Mouse (Mus musculus) lung, embryonic 16.5 days (tissue): ENCODE measurements around the gene Alkbh1. TPM values are rescaled to one million over a fixed set of nuclear protein-coding genes. Genes with fewer than 3 reads are reported as not detected.

ENCODE experiments used
- ATAC-seq: fragments of 200-750 bp; cut with Nextera tagmentation; 2 replicates; pipeline ENCODE4 v1.8.0; 2017; ENCODE audit warnings: low read depth, mild to moderate bottlenecking, moderate library complexity
- H3K27ac ChIP-seq: fragments of 300-500 bp; sonication (generic); 2 replicates; pipeline ENCODE4 v1.5.1; 2014; ENCODE audit warnings: mild to moderate bottlenecking, control low read depth, low read length
- H3K27me3 ChIP-seq: fragments of 300-500 bp; sonication (generic); 2 replicates; pipeline ENCODE4 v1.6.1; 2014; ENCODE audit warnings: low read depth, low read length, mixed read lengths; ENCODE audit not compliant: control insufficient read depth, insufficient read depth
- H3K36me3 ChIP-seq: fragments of 300-500 bp; sonication (generic); 2 replicates; pipeline ENCODE4 v1.6.1; 2014; ENCODE audit warnings: low read length; ENCODE audit not compliant: control insufficient read depth, insufficient read depth
- H3K4me1 ChIP-seq: fragments of 300-500 bp; sonication (generic); replicated peaks from 2 replicates; pipeline ENCODE4 v1.6.1; 2014; ENCODE audit warnings: low read length, mixed read lengths; ENCODE audit not compliant: control insufficient read depth, insufficient read depth
- H3K4me2 ChIP-seq: fragments of 300-500 bp; sonication (generic); 2 replicates; pipeline ENCODE4 v1.6.1; 2014; ENCODE audit warnings: low read depth, low read length, control low read depth
- H3K4me3 ChIP-seq: fragments of 300-500 bp; sonication (generic); 2 replicates; pipeline ENCODE4 v1.5.1; 2014; ENCODE audit warnings: mild to moderate bottlenecking, low read length, control low read depth
- H3K9ac ChIP-seq: fragments of 300-500 bp; sonication (generic); 2 replicates; pipeline ENCODE4 v1.6.1; 2014; ENCODE audit warnings: low read length, control low read depth
- H3K9me3 ChIP-seq: fragments of 300-500 bp; sonication (generic); 2 replicates; pipeline ENCODE4 v1.6.1; 2016; ENCODE audit warnings: low read length; ENCODE audit not compliant: control insufficient read depth
- WGBS: fragments of 180-500 bp; shearing (Covaris S2); extraction: QIAGEN DNeasy Blood & Tissue Kit; methylation state at CpG from one replicate; pipeline ENCODE4 v1.1.7; 2014; 5-methylcytosine and 5-hydroxymethylcytosine counted together
- polyA plus RNA-seq: library from polyadenylated mRNA; unstranded; fragments of >200 nt; fragmentation: Nextera tagmentation; extraction: Ambion mirVana; gene quantifications from 2 replicates; pipeline ENCODE4 v1.2.1, GENCODE M21; 2015

Gene Alkbh1
- polyA plus RNA-seq, 1 experiment from 2014 or later: 52.3 TPM

DNA sequence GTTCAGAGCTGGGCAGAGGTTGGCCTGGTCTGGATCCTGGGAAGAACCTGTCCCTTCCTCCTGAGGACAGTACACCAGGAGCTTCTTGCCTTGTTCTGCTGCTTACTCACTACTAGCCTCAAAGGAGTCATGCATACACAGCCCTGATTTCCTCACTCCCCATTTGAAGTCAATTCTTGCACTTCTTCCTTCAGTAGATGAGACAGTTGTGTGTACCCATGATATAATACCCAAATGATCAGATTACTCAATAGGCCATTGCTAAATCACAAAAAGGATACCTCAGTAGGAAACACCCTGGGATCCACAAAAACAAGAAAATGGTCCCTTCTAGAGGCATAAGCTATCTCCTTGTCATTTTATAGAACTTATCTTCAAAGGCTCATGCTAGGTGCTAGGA, 52.5 kb downstream of the Alkbh1 start:
- Histone ChIP-seq H3K9me3 (no peaks in the 10 kb centered on the region), H3K4me2 (no peak overlapping the region), H3K36me3 (no peaks in the 10 kb centered on the region), H3K4me1 (peaks cover 10% of the 10 kb centered on the region), H3K9ac (no peak overlapping the region), H3K27me3 (no peaks in the 10 kb centered on the region), H3K4me3 (no peak overlapping the region), H3K27ac (no peak overlapping the region)
- ATAC-seq: no peak

DNA sequence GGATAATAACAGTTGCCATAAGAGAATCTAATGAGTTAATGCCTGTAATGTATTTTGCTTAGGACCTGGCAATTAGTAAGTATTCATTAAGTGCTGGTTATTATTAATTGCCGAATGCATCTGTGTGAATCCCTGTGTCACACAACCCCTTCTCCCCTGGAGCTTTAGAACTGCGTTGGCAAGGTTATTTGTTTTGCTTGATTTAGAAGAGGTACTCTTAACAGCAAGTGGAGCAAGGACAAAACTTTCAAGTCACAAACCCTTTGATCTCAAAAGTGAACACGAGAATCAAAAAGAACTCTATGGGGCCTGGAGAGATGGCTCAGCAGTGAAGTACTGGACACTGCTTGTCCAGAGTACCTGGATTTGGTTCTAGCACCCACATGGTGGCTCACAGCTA, 54.6 kb downstream of the Alkbh1 start:
- Histone ChIP-seq H3K27me3 (no peaks in the 10 kb centered on the region), H3K4me3 (peak overlapping the region; percentile 99), H3K27ac (peak overlapping the region; percentile 90), H3K4me2 (peak overlapping the region; percentile 66), H3K4me1 (peaks cover 15% of the 10 kb centered on the region), H3K9me3 (no peaks in the 10 kb centered on the region), H3K36me3 (no peaks in the 10 kb centered on the region), H3K9ac (no peak overlapping the region)
- no peak for ATAC-seq
- 53% methylated on average over 3 of the region's 3 CpGs for WGBS

DNA sequence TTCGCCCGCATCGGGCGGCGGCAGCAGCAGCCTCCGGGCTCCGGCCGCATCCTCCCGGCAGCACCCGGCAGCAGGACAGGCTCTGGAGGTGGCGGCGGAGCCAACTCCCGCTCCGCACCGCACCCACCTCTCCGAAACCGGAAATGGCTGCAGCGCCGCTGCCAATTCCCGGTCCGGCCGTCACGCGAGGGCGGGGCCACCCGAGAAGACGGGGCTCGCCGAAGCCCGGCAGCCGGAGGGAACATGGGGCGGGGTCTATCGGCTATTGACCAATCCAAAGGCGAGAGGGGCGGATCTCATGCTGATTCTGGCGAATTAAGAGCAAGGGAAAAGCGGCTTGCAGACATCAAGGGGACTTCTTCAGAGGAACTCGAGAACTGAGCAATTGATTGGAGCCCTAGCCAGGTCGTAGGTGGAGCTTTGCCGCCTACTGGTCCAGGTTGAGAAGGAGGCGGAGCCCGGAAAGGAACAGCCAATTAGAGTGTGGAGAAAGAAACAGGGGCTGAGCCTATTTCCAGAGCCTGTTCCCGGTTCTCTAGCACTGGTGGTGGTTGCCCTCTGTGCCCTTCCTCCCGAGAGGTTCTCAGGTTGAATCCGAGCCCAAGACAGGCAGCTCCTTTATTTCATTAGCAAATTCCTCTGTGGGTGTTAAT, 55.6 kb downstream of the Alkbh1 start, which contains the start of gene Sptlc2:
TSS of gene Sptlc2 (minus strand) at position 234 of the 653 bp plus-strand sequence.
- no peaks in the 10 kb centered on the region for H3K27me3 ChIP-seq
- H3K4me2 ChIP-seq: peak within 1 kb of the TSS; percentile 91
- no peaks in the 10 kb centered on the region for H3K36me3 ChIP-seq
- H3K4me1 ChIP-seq: peaks cover 15% of the 10 kb centered on the region
- peak; percentile 98 for ATAC-seq
- peak within 1 kb of the TSS; percentile 99 for H3K4me3 ChIP-seq
- peak within 1 kb of the TSS; percentile 91 for H3K27ac ChIP-seq
- H3K9me3 ChIP-seq: no peaks in the 10 kb centered on the region
- peak within 1 kb of the TSS; percentile 97 for H3K9ac ChIP-seq
- WGBS: under 1% methylated on average over 40 of the region's 45 CpGs

DNA sequence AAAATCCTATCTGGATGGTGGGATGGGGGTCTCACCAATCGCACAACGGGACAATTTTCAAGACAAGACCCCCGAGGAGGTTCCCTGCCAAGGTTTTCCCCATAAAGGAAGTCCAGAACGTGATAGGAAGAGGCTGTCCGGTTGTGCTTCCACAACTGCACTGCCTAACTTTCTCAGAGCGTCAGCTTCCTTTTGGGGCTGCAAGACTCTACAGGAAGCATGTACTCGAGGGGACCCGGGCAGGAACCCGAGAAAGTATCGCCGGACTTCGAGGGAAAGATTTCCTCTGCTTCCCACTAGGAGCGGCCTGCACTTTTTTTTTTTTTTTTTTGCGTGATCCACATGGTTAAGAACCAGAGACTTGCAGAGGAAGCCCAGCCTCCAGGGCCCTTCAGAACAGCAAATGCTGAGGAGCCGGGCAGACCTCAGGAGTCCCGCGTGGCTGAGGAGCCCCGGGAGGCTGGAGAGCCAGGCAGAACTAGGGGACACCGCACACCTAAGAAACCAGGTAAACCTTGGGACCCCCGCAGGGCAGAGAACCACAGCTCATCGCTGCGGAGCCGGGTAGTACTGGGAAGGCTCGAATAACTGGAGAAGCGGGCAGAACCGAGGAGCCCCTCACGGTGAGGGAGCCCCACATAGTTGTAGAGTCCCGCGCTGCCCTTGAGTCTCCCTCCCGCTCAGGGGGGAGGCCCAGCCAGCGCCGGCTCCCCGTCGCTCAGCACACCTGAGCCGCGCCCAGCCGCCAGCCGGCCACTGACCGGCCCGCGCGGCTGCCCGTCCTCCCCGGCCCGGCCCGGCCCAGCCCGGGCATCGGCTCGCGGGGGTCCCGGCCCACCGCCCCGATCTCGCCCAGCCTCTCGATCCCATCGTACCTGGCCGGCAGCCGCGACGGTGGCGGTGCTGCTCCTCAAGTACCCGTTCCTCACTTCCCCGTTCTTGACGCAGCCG, 56.4 kb downstream of the Alkbh1 start:
- Histone ChIP-seq H3K4me2 (peak overlapping the region; percentile 91), H3K27me3 (no peaks in the 10 kb centered on the region), H3K4me3 (peak overlapping the region; percentile 99), H3K4me1 (peaks cover 15% of the 10 kb centered on the region), H3K9me3 (no peaks in the 10 kb centered on the region), H3K9ac (peak overlapping the region; percentile 97), H3K36me3 (no peaks in the 10 kb centered on the region), H3K27ac (peak overlapping the region; percentile 91)
- peak; percentile 30 for ATAC-seq
- WGBS: under 1% methylated on average over 60 of the region's 65 CpGs

DNA sequence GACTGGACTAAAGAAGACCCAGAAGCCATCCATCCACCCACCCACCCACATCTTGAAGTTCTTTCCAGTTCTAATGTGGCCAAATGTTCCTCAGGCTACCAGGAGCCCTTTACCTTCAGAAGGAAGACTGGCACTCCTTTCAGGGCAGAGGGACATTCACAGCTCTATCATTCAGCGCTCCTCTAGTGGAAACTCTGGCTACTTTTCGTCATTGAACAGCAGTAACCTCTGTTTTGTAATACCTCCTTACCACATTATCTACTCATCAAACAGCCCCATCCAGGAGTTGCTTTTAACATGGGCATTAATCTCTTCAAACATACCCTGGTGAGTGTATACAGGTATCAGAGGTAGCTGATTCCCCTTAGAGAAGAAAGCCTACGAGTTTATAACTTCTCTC, 58.8 kb downstream of the Alkbh1 start:
- Histone ChIP-seq H3K4me3 (no peak overlapping the region), H3K27me3 (no peaks in the 10 kb centered on the region), H3K9me3 (no peaks in the 10 kb centered on the region), H3K9ac (no peak overlapping the region), H3K4me2 (no peak overlapping the region), H3K4me1 (peaks cover 25% of the 10 kb centered on the region), H3K36me3 (no peaks in the 10 kb centered on the region), H3K27ac (no peak overlapping the region)
- ATAC-seq: no peak
- WGBS: 86% methylated on average over 3 of the region's 3 CpGs

DNA sequence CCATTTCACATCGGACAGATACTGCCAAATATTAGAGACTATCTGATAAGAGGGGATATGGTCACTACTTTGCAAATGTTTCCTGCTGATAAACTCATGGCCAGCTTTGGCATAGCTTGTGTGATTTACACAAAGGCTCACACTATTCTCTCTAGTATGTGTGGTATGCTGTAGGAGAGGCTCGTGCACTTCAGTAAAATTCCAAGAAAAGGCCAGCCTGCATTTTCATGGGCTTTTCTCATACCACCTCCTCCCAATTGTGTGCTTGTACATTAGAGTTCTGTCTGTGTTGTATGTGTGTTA, 62.5 kb downstream of the Alkbh1 start:
- ATAC-seq: peak; percentile 88
- Histone ChIP-seq H3K4me3 (no peak overlapping the region), H3K9ac (no peak overlapping the region), H3K27ac (peak overlapping the region; percentile 72), H3K4me1 (peaks cover 14% of the 10 kb centered on the region), H3K9me3 (no peaks in the 10 kb centered on the region), H3K27me3 (no peaks in the 10 kb centered on the region), H3K4me2 (no peak overlapping the region), H3K36me3 (no peaks in the 10 kb centered on the region)
- WGBS: 23% methylated on average over 2 of the region's 2 CpGs

DNA sequence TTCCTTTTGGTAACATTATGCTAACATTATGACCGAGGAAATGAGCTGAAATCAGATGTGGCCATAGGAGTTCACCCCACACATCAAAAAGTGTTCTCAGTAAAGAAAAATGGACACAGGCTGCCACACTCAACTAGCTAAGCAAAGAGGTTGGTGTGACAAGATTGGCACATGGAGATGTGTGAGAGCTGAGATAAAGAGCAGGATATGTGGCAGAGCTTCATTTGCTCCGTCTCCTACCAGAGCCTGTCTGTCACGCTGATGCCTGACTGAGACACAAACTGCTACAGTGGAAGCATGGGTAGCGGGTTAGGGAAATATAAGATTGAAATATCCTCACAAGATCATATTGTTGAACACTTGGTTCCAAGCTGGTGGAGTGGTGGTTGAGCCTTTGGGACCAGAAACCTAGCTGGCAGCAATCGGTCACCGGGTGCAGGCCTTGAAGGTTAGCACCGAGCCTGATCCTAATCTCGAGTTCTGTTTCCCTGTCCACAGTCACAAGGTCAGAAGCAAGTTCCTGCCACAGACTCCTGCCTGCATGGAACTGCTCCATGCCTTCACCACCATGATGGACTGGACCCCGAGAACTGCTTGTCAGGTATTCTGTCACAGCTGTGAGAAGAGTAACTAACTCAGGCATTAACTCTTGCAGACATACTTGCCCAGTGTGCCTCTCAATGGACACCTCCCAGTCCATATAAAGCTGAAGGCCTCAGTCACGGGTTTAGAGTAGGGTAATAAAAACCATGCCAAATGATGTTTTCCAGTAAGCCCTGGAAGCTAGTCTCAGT, 63.0 kb downstream of the Alkbh1 start:
- Histone ChIP-seq H3K27me3 (no peaks in the 10 kb centered on the region), H3K9ac (no peak overlapping the region), H3K4me1 (peaks cover 9% of the 10 kb centered on the region), H3K4me3 (no peak overlapping the region), H3K9me3 (no peaks in the 10 kb centered on the region), H3K27ac (peak overlapping the region; percentile 72), H3K4me2 (no peak overlapping the region), H3K36me3 (no peaks in the 10 kb centered on the region)
- peak; percentile 51 for ATAC-seq
- 71% methylated on average over 10 of the region's 10 CpGs for WGBS

DNA sequence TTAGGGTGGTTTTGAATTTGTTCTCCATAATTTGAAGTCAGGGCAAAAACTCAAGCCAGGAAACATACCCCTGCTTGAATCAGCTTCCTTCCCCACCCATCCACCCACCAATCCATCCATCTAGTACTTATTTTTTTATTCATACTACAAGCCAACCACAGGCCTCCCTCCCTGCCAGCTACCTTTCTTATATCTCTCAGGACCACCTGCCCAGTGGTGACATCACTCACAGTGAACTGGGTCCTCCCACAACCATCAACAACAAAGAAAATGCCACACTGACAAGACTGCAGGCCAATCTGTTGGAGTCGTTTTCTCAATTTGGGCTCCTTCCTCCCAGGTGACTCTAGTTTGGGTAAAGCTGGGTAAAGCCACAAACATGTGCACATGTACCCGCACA, 64.3 kb downstream of the Alkbh1 start:
- no peak overlapping the region for H3K4me2 ChIP-seq
- no peak overlapping the region for H3K9ac ChIP-seq
- H3K36me3 ChIP-seq: 0 out of 2 replicates have a peak, but pooled peaks cover under 1% of the 10 kb centered on the region
- H3K4me1 ChIP-seq: peaks cover 9% of the 10 kb centered on the region
- no peak for ATAC-seq
- WGBS: 80% methylated on average over 2 of the region's 2 CpGs
- no peak overlapping the region for H3K4me3 ChIP-seq
- H3K9me3 ChIP-seq: no peaks in the 10 kb centered on the region
- no peak overlapping the region for H3K27ac ChIP-seq
- H3K27me3 ChIP-seq: no peaks in the 10 kb centered on the region
